Mouse (Mus musculus): ENCODE measurements around the gene Nfkbid. TPM values are rescaled to one million over a fixed set of nuclear protein-coding genes. Genes with fewer than 3 reads are reported as not detected.

Gene Nfkbid
- polyA plus RNA-seq, 1 experiment from 2014 or later, result 2.0 TPM

DNA sequence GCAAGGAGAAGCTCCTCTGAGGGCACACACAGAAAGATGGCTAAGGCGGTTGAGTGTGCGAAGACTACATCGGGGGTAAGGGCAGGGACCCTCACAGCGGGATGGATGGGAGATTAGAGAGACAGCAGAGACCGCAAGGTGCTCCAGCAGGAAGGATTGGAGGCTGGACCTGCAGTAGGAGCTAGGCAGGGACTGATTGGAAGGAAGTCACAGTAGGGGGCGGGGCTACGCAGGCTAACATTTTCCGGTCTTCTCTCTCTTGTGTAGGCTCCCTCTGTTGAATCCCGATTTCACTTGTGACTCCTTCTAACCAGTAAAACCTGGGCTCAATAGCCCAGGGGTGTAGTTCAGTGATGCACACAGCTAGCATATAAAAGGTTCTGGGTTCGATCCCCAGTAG is 15.3 kb downstream of the Nfkbid start:
- Histone ChIP-seq H3K27ac (ENCODE audit: low read length) (no peak overlapping the region), H3K4me1 (ENCODE audit: control insufficient read depth, insufficient read depth, low read length) (no peaks in the 10 kb centered on the region), H3K9ac (ENCODE audit: low read length) (no peak overlapping the region), H3K36me3 (ENCODE audit: control insufficient read depth, insufficient read depth, low read length) (no peaks in the 10 kb centered on the region), H3K27me3 (ENCODE audit: control insufficient read depth, insufficient read depth, low read length) (peaks cover 6% of the 10 kb centered on the region; the same call in 1 of the 2 replicates), H3K4me2 (ENCODE audit: low read depth, low read length) (no peak overlapping the region), H3K4me3 (replicated peaks; ENCODE audit: low read length) (no peak overlapping the region), H3K9me3 (replicated peaks; ENCODE audit: control insufficient read depth, low read length) (no peaks in the 10 kb centered on the region)
- 22% methylated on average over 10 of the region's 10 CpGs for WGBS
- ATAC-seq (ENCODE audit: insufficient read depth, low FRiP score), result no peak

- 79% methylated on average over 13 of the region's 13 CpGs for WGBS
- H3K36me3 ChIP-seq (ENCODE audit: control insufficient read depth, insufficient read depth, low read length), result no peaks in the 10 kb centered on the region
- no peak overlapping the region for H3K4me3 ChIP-seq (replicated peaks; ENCODE audit: low read length)
- H3K9me3 ChIP-seq (replicated peaks; ENCODE audit: control insufficient read depth, low read length), result no peaks in the 10 kb centered on the region
- no peak overlapping the region for H3K9ac ChIP-seq (ENCODE audit: low read length)
- H3K27ac ChIP-seq (ENCODE audit: low read length), result no peak overlapping the region
- ATAC-seq (ENCODE audit: insufficient read depth, low FRiP score), result no peak
- peaks cover 9% of the 10 kb centered on the region for H3K27me3 ChIP-seq (ENCODE audit: control insufficient read depth, insufficient read depth, low read length)
- H3K4me2 ChIP-seq (ENCODE audit: low read depth, low read length), result no peak overlapping the region
- H3K4me1 ChIP-seq (ENCODE audit: control insufficient read depth, insufficient read depth, low read length), result peaks cover 6% of the 10 kb centered on the region; the same call in 1 of the 2 replicates
Observed at GRCm38 (mm10) chr7:30439734-30440133, 18.2 kb downstream of the Nfkbid start.

DNA sequence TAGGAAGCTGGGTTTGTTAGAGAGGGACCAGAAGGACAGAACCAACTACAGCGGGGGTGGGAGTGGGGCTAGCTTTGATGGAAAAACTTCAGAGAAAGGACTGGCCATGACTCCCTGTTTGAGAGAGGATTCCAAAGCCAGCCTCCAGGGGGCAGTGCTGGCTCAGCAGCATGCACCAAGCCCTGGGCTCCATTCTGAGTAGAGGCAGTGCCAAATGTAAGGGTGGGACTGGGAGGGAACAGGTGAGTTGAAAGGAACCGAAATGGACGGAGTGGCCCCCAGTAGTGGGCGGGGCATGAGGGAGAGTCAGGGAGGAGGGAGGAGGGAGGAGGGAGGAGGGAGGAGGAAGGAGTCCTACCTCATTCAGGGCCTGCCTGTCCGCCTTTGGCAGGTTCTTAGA is 19.2 kb downstream of the Nfkbid start:
- no peaks in the 10 kb centered on the region for H3K9me3 ChIP-seq (replicated peaks; ENCODE audit: control insufficient read depth, low read length)
- H3K4me2 ChIP-seq (ENCODE audit: low read depth, low read length), result no peak overlapping the region
- no peak for ATAC-seq (ENCODE audit: insufficient read depth, low FRiP score)
- H3K36me3 ChIP-seq (ENCODE audit: control insufficient read depth, insufficient read depth, low read length), result no peaks in the 10 kb centered on the region
- WGBS, result 20% methylated on average over 5 of the region's 5 CpGs
- H3K27me3 ChIP-seq (ENCODE audit: control insufficient read depth, insufficient read depth, low read length), result peaks cover 9% of the 10 kb centered on the region
- H3K9ac ChIP-seq (ENCODE audit: low read length), result no peak overlapping the region
- H3K4me3 ChIP-seq (replicated peaks; ENCODE audit: low read length), result no peak overlapping the region
- H3K27ac ChIP-seq (ENCODE audit: low read length), result no peak overlapping the region
- H3K4me1 ChIP-seq (ENCODE audit: control insufficient read depth, insufficient read depth, low read length), result peaks cover 9% of the 10 kb centered on the region; the same call in 1 of the 2 replicates

GRCm38 (mm10) chr7:30443696-30444095 is 22.2 kb downstream of the Nfkbid start:
- Histone ChIP-seq H3K4me1 (ENCODE audit: control insufficient read depth, insufficient read depth, low read length) (peaks cover 9% of the 10 kb centered on the region; the same call in 1 of the 2 replicates), H3K27me3 (ENCODE audit: control insufficient read depth, insufficient read depth, low read length) (peaks cover 3% of the 10 kb centered on the region), H3K27ac (ENCODE audit: low read length) (no peak overlapping the region), H3K4me2 (ENCODE audit: low read depth, low read length) (peak overlapping the region; percentile 94; the same call in 1 of the 2 replicates), H3K9ac (ENCODE audit: low read length) (no peak overlapping the region), H3K9me3 (replicated peaks; ENCODE audit: control insufficient read depth, low read length) (0 out of 2 replicates have a peak, but pooled peaks cover 6% of the 10 kb centered on the region), H3K36me3 (ENCODE audit: control insufficient read depth, insufficient read depth, low read length) (no peaks in the 10 kb centered on the region), H3K4me3 (replicated peaks; ENCODE audit: low read length) (no peak overlapping the region)
- no peak for ATAC-seq (ENCODE audit: insufficient read depth, low FRiP score)
- 17% methylated on average over 9 of the region's 9 CpGs for WGBS

GRCm38 (mm10) chr7:30444154-30444970 is 22.8 kb downstream of the Nfkbid start:
- peak overlapping the region; percentile 94 for H3K4me2 ChIP-seq (ENCODE audit: low read depth, low read length)
- H3K9ac ChIP-seq (ENCODE audit: low read length), result peak overlapping the region; percentile 77
- H3K4me1 ChIP-seq (ENCODE audit: control insufficient read depth, insufficient read depth, low read length), result peaks cover 9% of the 10 kb centered on the region; the same call in 1 of the 2 replicates
- peak; percentile 20; the same call in 1 of the 2 replicates for ATAC-seq (ENCODE audit: insufficient read depth, low FRiP score)
- 0 out of 2 replicates have a peak, but pooled peaks cover 6% of the 10 kb centered on the region for H3K9me3 ChIP-seq (replicated peaks; ENCODE audit: control insufficient read depth, low read length)
- no peaks in the 10 kb centered on the region for H3K36me3 ChIP-seq (ENCODE audit: control insufficient read depth, insufficient read depth, low read length)
- peak overlapping the region; percentile 63 for H3K4me3 ChIP-seq (replicated peaks; ENCODE audit: low read length)
- under 1% methylated on average over 38 of the region's 38 CpGs for WGBS
- H3K27ac ChIP-seq (ENCODE audit: low read length), result no peak overlapping the region
- peaks cover 3% of the 10 kb centered on the region for H3K27me3 ChIP-seq (ENCODE audit: control insufficient read depth, insufficient read depth, low read length)

- peak within 1 kb of the TSS; percentile 94 for H3K4me2 ChIP-seq (ENCODE audit: low read depth, low read length)
- H3K36me3 ChIP-seq (ENCODE audit: control insufficient read depth, insufficient read depth, low read length), result no peaks in the 10 kb centered on the region
- H3K9me3 ChIP-seq (replicated peaks; ENCODE audit: control insufficient read depth, low read length), result 0 out of 2 replicates have a peak, but pooled peaks cover 6% of the 10 kb centered on the region
- H3K27me3 ChIP-seq (ENCODE audit: control insufficient read depth, insufficient read depth, low read length), result peaks cover 3% of the 10 kb centered on the region
- ATAC-seq (ENCODE audit: insufficient read depth, low FRiP score), result peak; percentile 84
- WGBS, result under 1% methylated on average over 54 of the region's 72 CpGs
- H3K9ac ChIP-seq (ENCODE audit: low read length), result peak within 1 kb of the TSS; percentile 77
- no peak within 1 kb of the TSS for H3K27ac ChIP-seq (ENCODE audit: low read length)
- peaks cover 9% of the 10 kb centered on the region; the same call in 1 of the 2 replicates for H3K4me1 ChIP-seq (ENCODE audit: control insufficient read depth, insufficient read depth, low read length)
- peak within 1 kb of the TSS; percentile 63 for H3K4me3 ChIP-seq (replicated peaks; ENCODE audit: low read length)
Observed at GRCm38 (mm10) chr7:30444971-30445751, 23.6 kb downstream of the Nfkbid start, which contains the start of gene Aplp1. TSS of gene Aplp1 (minus strand) at chr7:30445535.

DNA sequence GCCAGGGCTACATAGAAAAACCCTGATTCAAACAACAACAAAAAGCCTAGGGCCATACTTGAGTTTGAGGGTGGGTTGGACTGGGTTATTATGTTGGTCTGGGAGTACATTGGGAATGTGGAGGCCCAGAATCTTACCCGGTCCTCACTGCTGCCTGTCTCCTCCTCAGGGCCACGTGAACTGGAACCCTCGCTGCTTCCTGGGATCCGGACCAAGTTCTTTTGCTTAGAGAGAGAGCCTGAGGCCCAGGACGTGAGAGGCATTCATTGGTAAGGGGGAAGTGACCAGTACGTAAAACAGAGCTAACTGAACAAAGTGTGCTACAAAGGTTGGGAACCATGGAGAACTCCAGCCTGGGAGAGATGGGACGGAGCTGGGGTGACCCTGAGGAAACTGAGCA is 28.7 kb downstream of the Nfkbid start:
- WGBS, result 70% methylated on average over 7 of the region's 7 CpGs
- Histone ChIP-seq H3K4me1 (ENCODE audit: control insufficient read depth, insufficient read depth, low read length) (0 out of 2 replicates have a peak, but pooled peaks cover 3% of the 10 kb centered on the region), H3K27ac (ENCODE audit: low read length) (no peak overlapping the region), H3K27me3 (ENCODE audit: control insufficient read depth, insufficient read depth, low read length) (peaks cover 26% of the 10 kb centered on the region), H3K36me3 (ENCODE audit: control insufficient read depth, insufficient read depth, low read length) (no peaks in the 10 kb centered on the region), H3K9ac (ENCODE audit: low read length) (no peak overlapping the region), H3K9me3 (replicated peaks; ENCODE audit: control insufficient read depth, low read length) (0 out of 2 replicates have a peak, but pooled peaks cover 6% of the 10 kb centered on the region), H3K4me3 (replicated peaks; ENCODE audit: low read length) (no peak overlapping the region), H3K4me2 (ENCODE audit: low read depth, low read length) (no peak overlapping the region)
- no peak for ATAC-seq (ENCODE audit: insufficient read depth, low FRiP score)

- ATAC-seq (ENCODE audit: insufficient read depth, low FRiP score), result no peak
- Histone ChIP-seq H3K9me3 (replicated peaks; ENCODE audit: control insufficient read depth, low read length) (no peaks in the 10 kb centered on the region), H3K4me2 (ENCODE audit: low read depth, low read length) (no peak overlapping the region), H3K4me1 (ENCODE audit: control insufficient read depth, insufficient read depth, low read length) (peaks cover 7% of the 10 kb centered on the region; the same call in 1 of the 2 replicates), H3K27me3 (ENCODE audit: control insufficient read depth, insufficient read depth, low read length) (peaks cover 56% of the 10 kb centered on the region), H3K27ac (ENCODE audit: low read length) (no peak overlapping the region), H3K9ac (ENCODE audit: low read length) (no peak overlapping the region), H3K36me3 (ENCODE audit: control insufficient read depth, insufficient read depth, low read length) (no peaks in the 10 kb centered on the region), H3K4me3 (replicated peaks; ENCODE audit: low read length) (no peak overlapping the region)
- 19% methylated on average over 25 of the region's 25 CpGs for WGBS
Observed at GRCm38 (mm10) chr7:30453327-30453726, 31.8 kb downstream of the Nfkbid start.

Measured in stomach, embryonic 16.5 days (tissue).